Mouse (Mus musculus) left cerebral cortex, postnatal 10 days (tissue): ENCODE results near the gene Gm11237. TPM values are rescaled to one million over a fixed set of nuclear protein-coding genes. Genes with fewer than 3 reads are reported as not detected.
"Not testable (repeated sequence)": the region's sequence is repeated elsewhere in the genome, so short reads cannot be mapped to it uniquely, and the experiment has no call there.

Experiments used
- DNase-seq, 2 experiments: peaks; one replicate each; pipeline ENCODE4 v3.0.0; 2021 to 2022; ENCODE audit warnings: low spot score in 2 of 2, mixed read lengths in 1 of 2; ENCODE audit errors: extremely low spot score in 1 of 2
- intact Hi-C: fragments of 180-260 bp; cut with DNase I; formaldehyde crosslinking; loops from one replicate; pipeline ENCODE4 v1.15.1; 2025
- total RNA-seq, 2 experiments: library from RNA; stranded (reverse); gene quantifications; 2 replicates each; pipeline ENCODE4 v1.2.3; 2021

Gene Gm11237
- not detected for total RNA-seq

DNA sequence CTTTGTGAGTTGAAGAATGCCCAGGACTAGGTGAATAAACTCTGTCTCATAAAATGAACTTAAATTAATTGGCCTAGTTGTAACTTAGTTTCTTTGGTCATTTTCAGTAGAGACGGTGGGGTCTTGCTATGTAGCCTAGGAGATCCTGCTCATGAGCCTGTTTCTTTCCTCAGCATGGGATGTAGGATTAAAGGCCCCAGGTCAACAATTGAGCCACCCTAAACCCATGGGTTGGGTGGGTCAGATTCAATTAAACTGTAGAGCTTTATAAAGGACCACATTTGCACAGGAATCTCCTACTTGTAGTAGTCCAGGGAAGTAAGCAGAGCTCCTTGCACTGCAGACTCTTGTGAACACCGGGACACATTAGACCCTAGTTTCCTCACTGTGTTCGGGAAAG, at the start of gene Gm11237:
Gene Gm11237, plus strand, starts transcription at position 301 of the 400 bp plus-strand sequence.
- intact Hi-C loops, DNase-seq: not testable (repeated sequence)

- DNase-seq: peak in 1 of 2 experiments; percentile 47
- intact Hi-C loops: no loop called here
Observed at GRCm38 (mm10) chr4:73599248-73599647, 23.5 kb upstream of the Gm11237 start.

- DNase-seq: not testable (repeated sequence)
- intact Hi-C loops: loop anchor here (10.0 kb wide), 1 partner anchor 617 kb away; no protein-coding TSS in a partner anchor
Observed at GRCm38 (mm10) chr4:73607581-73607980, 15.2 kb upstream of the Gm11237 start, which contains the start of gene Gm11238. Gene Gm11238, plus strand, starts transcription at chr4:73607881.

DNA sequence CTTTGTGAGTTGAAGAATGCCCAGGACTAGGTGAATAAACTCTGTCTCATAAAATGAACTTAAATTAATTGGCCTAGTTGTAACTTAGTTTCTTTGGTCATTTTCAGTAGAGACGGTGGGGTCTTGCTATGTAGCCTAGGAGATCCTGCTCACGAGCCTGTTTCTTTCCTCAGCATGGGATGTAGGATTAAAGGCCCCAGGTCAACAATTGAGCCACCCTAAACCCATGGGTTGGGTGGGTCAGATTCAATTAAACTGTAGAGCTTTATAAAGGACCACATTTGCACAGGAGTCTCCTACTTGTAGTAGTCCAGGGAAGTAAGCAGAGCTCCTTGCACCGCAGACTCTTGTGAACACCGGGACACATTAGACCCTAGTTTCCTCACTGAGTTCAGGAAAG, 15.0 kb downstream of the Gm11237 start, which contains the start of gene Gm11236:
Gene Gm11236, plus strand, starts transcription at position 301 of the 400 bp plus-strand sequence.
- DNase-seq, intact Hi-C loops: not testable (repeated sequence)

DNA sequence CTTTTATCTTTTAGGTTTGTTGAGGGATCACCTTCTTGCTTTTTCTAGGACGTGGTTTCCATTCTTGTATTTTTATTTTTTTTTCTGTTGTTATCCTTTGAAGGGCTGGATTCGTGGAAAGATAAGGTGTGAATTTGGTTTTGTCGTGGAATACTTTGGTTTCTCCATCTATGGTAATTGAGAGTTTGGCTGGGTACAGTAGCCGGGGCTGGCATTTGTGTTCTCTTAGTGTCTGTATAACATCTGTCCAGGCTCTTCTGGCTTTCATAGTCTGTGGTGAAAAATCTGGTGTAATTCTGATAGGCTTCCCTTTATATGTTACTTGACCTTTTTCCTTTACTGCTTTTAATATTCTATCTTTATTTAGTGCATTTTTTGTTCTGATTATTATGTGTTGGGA, 39.1 kb downstream of the Gm11237 start:
- intact Hi-C loops, DNase-seq: not testable (repeated sequence)

DNA sequence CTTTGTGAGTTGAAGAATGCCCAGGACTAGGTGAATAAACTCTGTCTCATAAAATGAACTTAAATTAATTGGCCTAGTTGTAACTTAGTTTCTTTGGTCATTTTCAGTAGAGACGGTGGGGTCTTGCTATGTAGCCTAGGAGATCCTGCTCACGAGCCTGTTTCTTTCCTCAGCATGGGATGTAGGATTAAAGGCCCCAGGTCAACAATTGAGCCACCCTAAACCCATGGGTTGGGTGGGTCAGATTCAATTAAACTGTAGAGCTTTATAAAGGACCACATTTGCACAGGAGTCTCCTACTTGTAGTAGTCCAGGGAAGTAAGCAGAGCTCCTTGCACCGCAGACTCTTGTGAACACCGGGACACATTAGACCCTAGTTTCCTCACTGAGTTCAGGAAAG, 45.3 kb downstream of the Gm11237 start, which contains the start of gene Gm11239:
Gene Gm11239, plus strand, starts transcription at position 301 of the 400 bp plus-strand sequence.
- DNase-seq, intact Hi-C loops: not testable (repeated sequence)

Other genes starting within 250 kb of the Gm11237 start
- gene Gm11487, start 217.9 kb upstream of the Gm11237 start, total RNA-seq: not detected
- not detected for gene Gm11238, start 15.1 kb upstream of the Gm11237 start, total RNA-seq
- gene Gm11236, start 15.1 kb downstream of the Gm11237 start, total RNA-seq: not detected
- not detected for gene Gm11239, start 45.4 kb downstream of the Gm11237 start, total RNA-seq
- gene Gm428, start 60.5 kb downstream of the Gm11237 start, total RNA-seq: not detected
- gene Rasef, start 168.0 kb downstream of the Gm11237 start, total RNA-seq: under 1 TPM; 0.21 to 0.61 TPM